22 mouse cellular contexts compared by ENCODE assay signal in the genomic region with DNA sequence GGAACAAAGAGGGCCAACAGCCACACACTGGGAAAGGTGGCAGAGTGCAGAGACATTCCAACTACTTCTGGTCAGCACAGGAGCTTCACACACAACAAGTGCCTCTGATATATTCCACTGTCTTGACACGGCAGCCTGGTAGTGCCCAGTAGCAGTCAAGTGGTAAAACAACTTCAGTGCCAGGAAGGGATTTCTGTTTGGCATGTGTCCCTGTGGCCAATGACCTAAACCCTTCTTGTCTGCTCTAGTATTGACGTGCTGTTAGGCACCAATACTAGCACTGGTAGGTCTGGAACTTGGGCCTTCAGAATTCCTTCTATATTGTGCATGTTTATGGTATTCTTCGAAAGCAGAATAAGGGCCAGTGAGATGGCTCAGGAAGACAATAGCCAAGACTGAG.
"Had no signal": no experiment of that assay in that cellular context is flagged by ENCODE, and none has a peak within 500 bp of the region (broad histone marks: within the 10 kb centered on the region; RNA-seq: fewer than 3 reads in every experiment).

No protein-coding gene starts in this region.

- H3K4me3 ChIP-seq: layer of hippocampus, adult 2 months; limb, embryonic 10.5 days; limb, embryonic 13.5 days; midbrain, embryonic 12.5 days; midbrain, embryonic 15.5 days; neural tube, embryonic 12.5 days; neural tube, embryonic 15.5 days had no signal

- H3K27me3 ChIP-seq: limb, embryonic 13.5 days; midbrain, embryonic 12.5 days; midbrain, embryonic 15.5 days; neural tube, embryonic 12.5 days; neural tube, embryonic 15.5 days had no signal

- H3K4me1 ChIP-seq: limb, embryonic 10.5 days; limb, embryonic 13.5 days; midbrain, embryonic 12.5 days; midbrain, embryonic 15.5 days; neural tube, embryonic 12.5 days; neural tube, embryonic 15.5 days had no signal

- H3K9ac ChIP-seq: limb, embryonic 13.5 days; liver, embryonic 14.5 days; liver, postnatal 0 days; lung, embryonic 14.5 days; midbrain, embryonic 12.5 days; midbrain, embryonic 15.5 days; neural tube, embryonic 12.5 days; neural tube, embryonic 15.5 days had no signal

- H3K4me2 ChIP-seq: limb, embryonic 13.5 days; lung, embryonic 14.5 days; midbrain, embryonic 12.5 days; midbrain, embryonic 15.5 days; neural tube, embryonic 12.5 days; neural tube, embryonic 15.5 days had no signal

- DNase-seq: kidney, postnatal 14 days; layer of hippocampus, adult 9-11 months; liver; liver, postnatal 0 days; lung, embryonic 14.5 days; right cerebral cortex, adult 18-20 months; right cerebral cortex, postnatal 14 days; right cerebral cortex, postnatal 4 days; spleen, adult 18-20 months; thymus, adult 18-20 months; thymus, postnatal 36 days had no signal

- H3K27ac ChIP-seq: layer of hippocampus, adult 2 months; limb, embryonic 10.5 days; limb, embryonic 13.5 days; liver, embryonic 14.5 days; macrophage; midbrain, embryonic 12.5 days; midbrain, embryonic 15.5 days; neural tube, embryonic 12.5 days; neural tube, embryonic 15.5 days had no signal

- H3K36me3 ChIP-seq: limb, embryonic 10.5 days; limb, embryonic 13.5 days had no signal

- ATAC-seq: intestine, postnatal 0 days; liver, postnatal 0 days; lung, postnatal 0 days; midbrain, embryonic 15.5 days had no signal

- H3K9me3 ChIP-seq: limb, embryonic 10.5 days; limb, embryonic 13.5 days; midbrain, embryonic 12.5 days; midbrain, embryonic 15.5 days; neural tube, embryonic 12.5 days; neural tube, embryonic 15.5 days had no signal
